Mouse (Mus musculus) CH12.LX (cell line): ENCODE results near the gene Acp1. TPM values are rescaled to one million over a fixed set of nuclear protein-coding genes. Genes with fewer than 3 reads are reported as not detected.

ENCODE experiments used
- DNase-seq: peaks from one replicate; pipeline ENCODE4 v3.0.0-alpha.2; 2013; ENCODE audit errors: extremely low read depth
- H3K27ac ChIP-seq: 2 replicates; pipeline ENCODE4 v1.5.1; 2012; ENCODE audit warnings: low read depth, mild to moderate bottlenecking, control low read depth, moderate library complexity; ENCODE audit not compliant: insufficient read depth
- H3K27me3 ChIP-seq: replicated peaks from 2 replicates; pipeline ENCODE3; 2012; ENCODE audit warnings: inconsistent platforms
- H3K36me3 ChIP-seq, 2 experiments: replicated peaks in 1 of 2; 2 replicates each; pipeline versions ENCODE3 to v1.6.1; 2012; ENCODE audit warnings: inconsistent platforms in 1 of 2, low read length in 1 of 2, mild to moderate bottlenecking in 1 of 2, mixed read lengths in 1 of 2, moderate library complexity in 1 of 2; ENCODE audit not compliant: control insufficient read depth in 1 of 2, insufficient read depth in 1 of 2
- H3K4me1 ChIP-seq, 2 experiments: 2 replicates each; pipeline ENCODE4 v1.6.1; 2012; ENCODE audit warnings: inconsistent platforms in 1 of 2, moderate library complexity in 1 of 2; ENCODE audit not compliant: insufficient read depth in 2 of 2, control insufficient read depth in 1 of 2
- H3K4me2 ChIP-seq: 2 replicates; pipeline ENCODE4 v1.6.1; 2012; ENCODE audit warnings: low read depth, mild to moderate bottlenecking, control low read depth; ENCODE audit not compliant: poor library complexity, insufficient read depth, severe bottlenecking
- H3K4me3 ChIP-seq, 3 experiments: fragments of 150-350 bp in 1 of 3; sonication (generic) in 1 of 3; replicated peaks in 1 of 3; 2 replicates each; pipeline versions ENCODE3 to v1.5.1; 2011 to 2012; ENCODE audit warnings: low read depth in 2 of 3, low read length in 2 of 3, mild to moderate bottlenecking in 2 of 3, moderate library complexity in 2 of 3, control low read depth in 1 of 3, improper control_type of control experiment in 1 of 3, inconsistent platforms in 1 of 3, mixed read lengths in 1 of 3; ENCODE audit not compliant: poor library complexity in 1 of 3
- H3K79me2 ChIP-seq: replicated peaks from 2 replicates; pipeline ENCODE4 v1.6.1; 2012; ENCODE audit warnings: mild to moderate bottlenecking, moderate library complexity; ENCODE audit not compliant: control insufficient read depth, poor library complexity, insufficient read depth, severe bottlenecking; ENCODE audit errors: extremely low read depth
- H3K9ac ChIP-seq: 2 replicates; pipeline ENCODE4 v1.6.1; 2012; ENCODE audit warnings: low read depth, mild to moderate bottlenecking, control low read depth, moderate library complexity; ENCODE audit not compliant: insufficient read depth
- H3K9me3 ChIP-seq: replicated peaks from 2 replicates; pipeline ENCODE3; 2012; ENCODE audit warnings: low read length, inconsistent platforms, mixed read lengths
- CHD1 ChIP-seq: IDR thresholded peaks from 2 replicates; pipeline ENCODE4 v1.6.1; 2012; ENCODE audit warnings: low read depth, low read length, improper control_type of control experiment, inconsistent platforms
- E2F4 ChIP-seq: IDR thresholded peaks from 2 replicates; pipeline ENCODE4 v1.6.1; 2011; ENCODE audit warnings: low read depth, low read length, improper control_type of control experiment; ENCODE audit not compliant: insufficient replicate concordance
- ELF1 ChIP-seq: IDR thresholded peaks from 2 replicates; pipeline ENCODE4 v1.6.1; 2014; ENCODE audit warnings: low read depth, mild to moderate bottlenecking, inconsistent platforms, low read length, improper control_type of control experiment
- ETS1 ChIP-seq: conservative IDR thresholded peaks from 2 replicates; pipeline ENCODE4 v1.6.1; 2012; ENCODE audit warnings: low read depth, mild to moderate bottlenecking, inconsistent platforms, low read length, improper control_type of control experiment, moderate library complexity
- HCFC1 ChIP-seq: IDR thresholded peaks from 2 replicates; pipeline ENCODE4 v1.6.1; 2012; ENCODE audit warnings: low read depth, mild to moderate bottlenecking, inconsistent platforms, low read length, improper control_type of control experiment
- IRF4 ChIP-seq: IDR thresholded peaks from 2 replicates; pipeline ENCODE4 v1.6.1; 2014; ENCODE audit warnings: low read depth, mild to moderate bottlenecking, inconsistent platforms, low read length, improper control_type of control experiment
- JUN ChIP-seq: IDR thresholded peaks from 2 replicates; pipeline ENCODE4 v1.6.1; 2011; ENCODE audit warnings: low read depth, mild to moderate bottlenecking, low read length, improper control_type of control experiment, moderate library complexity; ENCODE audit not compliant: insufficient read depth
- MAFK ChIP-seq: IDR thresholded peaks from 2 replicates; pipeline ENCODE4 v1.6.1; 2011; ENCODE audit warnings: low read length, improper control_type of control experiment; ENCODE audit not compliant: insufficient replicate concordance
- MAX ChIP-seq: IDR thresholded peaks from 2 replicates; pipeline ENCODE4 v1.6.1; 2011; ENCODE audit warnings: low read length, improper control_type of control experiment
- NRF1 ChIP-seq: IDR thresholded peaks from 2 replicates; pipeline ENCODE4 v1.6.1; 2014; ENCODE audit warnings: low read depth, mild to moderate bottlenecking, inconsistent platforms, low read length, improper control_type of control experiment, moderate library complexity
- PAX5 ChIP-seq: IDR thresholded peaks from 2 replicates; pipeline ENCODE4 v1.6.1; 2012; ENCODE audit warnings: low read length, inconsistent platforms, mixed read lengths
- POLR2A ChIP-seq: IDR thresholded peaks from 2 replicates; pipeline ENCODE4 v1.6.1; 2011; ENCODE audit warnings: low read depth, mild to moderate bottlenecking, improper control_type of control experiment, low read length
- SIN3A ChIP-seq: IDR thresholded peaks from 2 replicates; pipeline ENCODE4 v1.6.1; 2012; ENCODE audit warnings: low read length, improper control_type of control experiment, inconsistent platforms
- TCF12 ChIP-seq: IDR thresholded peaks from 2 replicates; pipeline ENCODE4 v1.6.1; 2014; ENCODE audit warnings: low read depth, mild to moderate bottlenecking, inconsistent platforms, low read length, improper control_type of control experiment
- UBTF ChIP-seq: IDR thresholded peaks from 2 replicates; pipeline ENCODE4 v1.6.1; 2012; ENCODE audit warnings: low read depth, mild to moderate bottlenecking, inconsistent platforms, low read length, improper control_type of control experiment, moderate library complexity
- USF1 ChIP-seq: IDR thresholded peaks from 2 replicates; pipeline ENCODE4 v1.6.1; 2014; ENCODE audit warnings: low read depth, mild to moderate bottlenecking, inconsistent platforms, low read length, improper control_type of control experiment
- ZC3H11A ChIP-seq: IDR thresholded peaks from 2 replicates; pipeline ENCODE4 v1.6.1; 2012; ENCODE audit warnings: low read depth, mild to moderate bottlenecking, inconsistent platforms, low read length, improper control_type of control experiment
- ZKSCAN1 ChIP-seq: IDR thresholded peaks from 2 replicates; pipeline ENCODE4 v1.6.1; 2012; ENCODE audit warnings: low read depth, inconsistent platforms, low read length, improper control_type of control experiment, borderline replicate concordance
- dilution Hi-C: fragments of 300-500 bp; cut with MboI; formaldehyde crosslinking; loops from 2 replicates; pipeline ENCODE4 v1.14.3; 2020; ENCODE audit warnings: low sequenced_read_pairs; ENCODE audit not compliant: extremely low pct_unique_long_range_greater_than_20kb, extremely low pct_ligation_motif_present
- in situ Hi-C: fragments of 300-500 bp; cut with MboI; formaldehyde crosslinking; loops from 3 replicates; pipeline ENCODE4 v1.14.3; 2019; ENCODE audit warnings: low sequenced_read_pairs, low pct_ligation_motif_present, low pct_unique_long_range_greater_than_20kb, mixed read lengths
- polyA plus RNA-seq: library from polyadenylated mRNA; unstranded; fragments of >175 nt; gene quantifications from 2 replicates; pipeline ENCODE4 v1.2.1, GENCODE M21; 2012; ENCODE audit warnings: low read depth; ENCODE audit not compliant: insufficient read length
- total RNA-seq, 2 experiments: library from RNA; depleted of rRNA; stranded (reverse); fragments of 300-350 nt in 1 of 2; fragments of >200 nt in 1 of 2; gene quantifications; 2 replicates each; pipeline ENCODE4 v1.2.3; 2012 to 2014

The Acp1 gene
- total and polyA plus RNA-seq, 3 experiments, result 85.5 to 198 (median 131) TPM

GRCm38 (mm10) chr12:30943057-30943986 lies 31.9 kb upstream of the Acp1 start:
- no peaks in the 10 kb centered on the region for H3K36me3 ChIP-seq
- H3K27me3 ChIP-seq, result no peaks in the 10 kb centered on the region
- DNase-seq, result no peak
- no peaks in the 10 kb centered on the region for H3K9me3 ChIP-seq
- dilution Hi-C loops, result no loop called here
- H3K4me2 ChIP-seq, result no peak overlapping the region
- H3K9ac ChIP-seq, result no peak overlapping the region
- in situ Hi-C loops, result no loop called here
- H3K4me1 ChIP-seq, result no peaks in the 10 kb centered on the region
- H3K27ac ChIP-seq, result no peak overlapping the region
- H3K4me3 ChIP-seq, result no peak overlapping the region
- TF ChIP-seq CHD1 (no peak), SIN3A (no peak), POLR2A (no peak), ZKSCAN1 (no peak), ETS1 (no peak), JUN (no peak)
- H3K79me2 ChIP-seq, result no peaks in the 10 kb centered on the region

- TF ChIP-seq ZC3H11A, result no peak
- no peak for TF ChIP-seq ZKSCAN1
- no peak for TF ChIP-seq ELF1
- no peak for TF ChIP-seq IRF4
- no peak for TF ChIP-seq MAX
- TF ChIP-seq UBTF, result no peak
- no peak for TF ChIP-seq MAFK
- no peak for TF ChIP-seq PAX5
- no peak for TF ChIP-seq NRF1
- no peak for TF ChIP-seq USF1
- no peak for TF ChIP-seq TCF12
- TF ChIP-seq E2F4, result no peak
- TF ChIP-seq JUN, result no peak
- TF ChIP-seq HCFC1, result no peak
Measured at GRCm38 (mm10) chr12:30936899-30937298, 25.5 kb upstream of the Acp1 start.

More at GRCm38 (mm10) chr12:30936899-30937298, 25.5 kb upstream of the Acp1 start:
- H3K9me3 ChIP-seq, result no peaks in the 10 kb centered on the region
- H3K4me3 ChIP-seq, result no peak overlapping the region
- no peak overlapping the region for H3K27ac ChIP-seq
- no peaks in the 10 kb centered on the region for H3K4me1 ChIP-seq
- DNase-seq, result no peak
- H3K9ac ChIP-seq, result no peak overlapping the region
- no peaks in the 10 kb centered on the region for H3K79me2 ChIP-seq
- in situ Hi-C loops, result no loop called here
- dilution Hi-C loops, result no loop called here
- no peaks in the 10 kb centered on the region for H3K27me3 ChIP-seq
- no peaks in the 10 kb centered on the region for H3K36me3 ChIP-seq
- no peak overlapping the region for H3K4me2 ChIP-seq
